Mouse (Mus musculus) central nervous system, embryonic 18 days (tissue): ENCODE results near the gene Zfp750. TPM values are rescaled to one million over a fixed set of nuclear protein-coding genes. Genes with fewer than 3 reads are reported as not detected.

ENCODE experiments used
- polyA plus RNA-seq: library from polyadenylated mRNA; depleted of rRNA; stranded (reverse); fragments of >200 nt; gene quantifications from 2 replicates; pipeline ENCODE4 v1.2.3, GENCODE M21; 2012; rRNA removed

Gene Zfp750
- polyA plus RNA-seq: 0.04 TPM in 2 replicates

DNA sequence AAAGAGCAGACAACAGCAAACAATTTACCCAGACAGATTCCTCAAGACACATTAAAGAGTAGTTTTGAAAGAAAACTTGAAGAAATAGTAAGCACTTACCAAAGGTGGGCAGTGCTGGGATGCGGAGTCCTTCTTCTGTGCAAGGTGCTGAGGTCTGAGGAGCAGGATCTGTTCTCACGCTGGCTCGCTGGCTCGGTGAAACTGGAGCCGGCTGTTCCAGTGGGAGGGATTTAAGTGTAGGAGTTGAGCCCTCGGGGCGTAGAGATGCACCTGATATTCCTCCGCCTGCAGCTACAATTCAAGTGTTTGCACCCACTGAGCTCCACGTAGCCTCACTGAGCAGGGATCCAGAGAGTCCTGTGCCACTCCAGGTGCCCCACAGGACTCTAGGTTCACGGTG, at the start of gene Zfp750:
TSS of gene Zfp750 (minus strand) at position 203 of the 400 bp plus-strand sequence.

Other genes starting within 250 kb of the Zfp750 start
- gene Wdr45b, start 164.9 kb downstream of the Zfp750 start, polyA plus RNA-seq: 77.3 and 82.3 TPM in 2 replicates
- gene Rab40b, start 131.1 kb downstream of the Zfp750 start, polyA plus RNA-seq: 9.8 and 12.2 TPM in 2 replicates
- 12.3 and 12.6 TPM in 2 replicates for gene Fn3krp, start 97.9 kb downstream of the Zfp750 start, polyA plus RNA-seq
- 5.4 and 6.4 TPM in 2 replicates for gene Fn3k, start 84.4 kb downstream of the Zfp750 start, polyA plus RNA-seq
- 75.9 and 76.6 TPM in 2 replicates for gene Tbcd, start 67.4 kb downstream of the Zfp750 start, polyA plus RNA-seq
- 8.6 and 9.6 TPM in 2 replicates for gene B3gntl1, start 153.8 kb upstream of the Zfp750 start, polyA plus RNA-seq
- gene Metrnl, start 182.2 kb upstream of the Zfp750 start, polyA plus RNA-seq: 10.5 and 13.4 TPM in 2 replicates